Mouse (Mus musculus): ENCODE measurements around the gene Ppp2r3a. TPM values are rescaled to one million over a fixed set of nuclear protein-coding genes. Genes with fewer than 3 reads are reported as not detected.

Ppp2r3a gene
- total RNA-seq (2014; rRNA removed) = 10.6 and 14.3 TPM in 2 replicates
- 2.1 and 2.3 TPM in 2 replicates for polyA plus RNA-seq (2012; rRNA removed)

- 0 out of 2 replicates have a peak, but pooled peaks have one; percentile 17 for TF ChIP-seq POLR2A (IDR thresholded peaks at IDR 0.05; ENCODE audit: extremely low read depth, insufficient read depth, low read length)
- TF ChIP-seq CTCF (IDR thresholded peaks at IDR 0.05; ENCODE audit: low read depth, low read length) = no peak
- H3K9ac ChIP-seq (ENCODE audit: low read depth, low read length) = peak within 1 kb of the TSS; percentile 99
- H3K27ac ChIP-seq (replicated peaks; ENCODE audit: insufficient read depth, low read depth, low read length) = peak within 1 kb of the TSS; percentile 97
- WGBS = 1% methylated on average over 49 of the region's 50 CpGs
- H3K4me3 ChIP-seq (ENCODE audit: insufficient read depth, low read depth, low read length) = peak within 1 kb of the TSS; percentile 95
- no peaks in the 10 kb centered on the region for H3K27me3 ChIP-seq (ENCODE audit: control insufficient read depth, insufficient read depth, low read length)
- no peaks in the 10 kb centered on the region for H3K36me3 ChIP-seq (ENCODE audit: control insufficient read depth, insufficient read depth, low read length)
- peak; percentile 69 for DNase-seq (ENCODE audit: extremely low read depth, low read depth, low spot score)
- peaks cover 7% of the 10 kb centered on the region for H3K4me1 ChIP-seq (ENCODE audit: control insufficient read depth, insufficient read depth, low read length)
- H3K79me2 ChIP-seq (ENCODE audit: control insufficient read depth, insufficient read depth, low read length) = peaks cover 15% of the 10 kb centered on the region; the same call in 1 of the 2 replicates
Observed at GRCm38 (mm10) chr9:101251644-101252337, at the start of gene Ppp2r3a. Ppp2r3a (minus strand) TSS chr9:101251795.

GRCm38 (mm10) chr9:101300441-101300935 is 48.9 kb upstream of the Ppp2r3a start:
- no peak for TF ChIP-seq POLR2A (IDR thresholded peaks at IDR 0.05; ENCODE audit: extremely low read depth, insufficient read depth, low read length)
- no peak for TF ChIP-seq CTCF (IDR thresholded peaks at IDR 0.05; ENCODE audit: low read depth, low read length)
- no peak for DNase-seq (ENCODE audit: extremely low read depth, low read depth, low spot score)
- Histone ChIP-seq H3K4me1 (ENCODE audit: control insufficient read depth, insufficient read depth, low read length) (no peaks in the 10 kb centered on the region), H3K27ac (replicated peaks; ENCODE audit: insufficient read depth, low read depth, low read length) (no peak overlapping the region), H3K36me3 (ENCODE audit: control insufficient read depth, insufficient read depth, low read length) (no peaks in the 10 kb centered on the region), H3K4me3 (ENCODE audit: insufficient read depth, low read depth, low read length) (no peak overlapping the region), H3K79me2 (ENCODE audit: control insufficient read depth, insufficient read depth, low read length) (no peaks in the 10 kb centered on the region), H3K27me3 (ENCODE audit: control insufficient read depth, insufficient read depth, low read length) (no peaks in the 10 kb centered on the region), H3K9ac (ENCODE audit: low read depth, low read length) (no peak overlapping the region)
- WGBS = 89% methylated on average over 4 of the region's 4 CpGs

- Histone ChIP-seq H3K36me3 (ENCODE audit: control insufficient read depth, insufficient read depth, low read length) (no peaks in the 10 kb centered on the region), H3K9ac (ENCODE audit: low read depth, low read length) (no peak overlapping the region), H3K27ac (replicated peaks; ENCODE audit: insufficient read depth, low read depth, low read length) (no peak overlapping the region), H3K27me3 (ENCODE audit: control insufficient read depth, insufficient read depth, low read length) (no peaks in the 10 kb centered on the region), H3K4me3 (ENCODE audit: insufficient read depth, low read depth, low read length) (no peak overlapping the region), H3K79me2 (ENCODE audit: control insufficient read depth, insufficient read depth, low read length) (no peaks in the 10 kb centered on the region), H3K4me1 (ENCODE audit: control insufficient read depth, insufficient read depth, low read length) (no peaks in the 10 kb centered on the region)
- TF ChIP-seq POLR2A (IDR thresholded peaks at IDR 0.05; ENCODE audit: extremely low read depth, insufficient read depth, low read length) (no peak), CTCF (IDR thresholded peaks at IDR 0.05; ENCODE audit: low read depth, low read length) (no peak)
- no peak for DNase-seq (ENCODE audit: extremely low read depth, low read depth, low spot score)
- 87% methylated on average over 19 of the region's 19 CpGs for whole genome bisulfite sequencing
Observed at GRCm38 (mm10) chr9:101291676-101292660, 40.4 kb upstream of the Ppp2r3a start.

DNA sequence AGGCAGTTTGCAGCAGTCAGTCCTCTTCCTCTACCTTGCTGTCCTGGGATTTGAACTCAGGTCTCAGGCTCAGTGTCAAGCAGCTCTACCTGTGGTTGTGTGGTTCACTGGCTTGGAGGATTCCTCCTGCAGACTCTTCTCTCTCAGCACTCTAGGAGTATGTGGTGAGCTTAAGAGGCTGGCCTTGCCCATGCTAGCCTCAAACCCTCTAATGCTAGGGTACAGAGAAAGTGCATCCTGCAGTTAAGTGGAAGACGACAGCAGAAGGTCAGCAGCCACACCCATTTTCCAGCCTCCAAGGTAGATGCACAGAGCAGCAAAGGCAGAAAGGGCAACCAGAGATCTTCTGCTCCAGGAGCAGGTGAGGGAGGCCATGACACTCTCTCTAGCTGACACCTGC is 39.3 kb upstream of the Ppp2r3a start:
- 87% methylated on average over 1 of the region's 1 CpGs for WGBS
- Histone ChIP-seq H3K4me1 (ENCODE audit: control insufficient read depth, insufficient read depth, low read length) (no peaks in the 10 kb centered on the region), H3K27me3 (ENCODE audit: control insufficient read depth, insufficient read depth, low read length) (no peaks in the 10 kb centered on the region), H3K4me3 (ENCODE audit: insufficient read depth, low read depth, low read length) (no peak overlapping the region), H3K9ac (ENCODE audit: low read depth, low read length) (no peak overlapping the region), H3K27ac (replicated peaks; ENCODE audit: insufficient read depth, low read depth, low read length) (no peak overlapping the region), H3K36me3 (ENCODE audit: control insufficient read depth, insufficient read depth, low read length) (no peaks in the 10 kb centered on the region), H3K79me2 (ENCODE audit: control insufficient read depth, insufficient read depth, low read length) (no peaks in the 10 kb centered on the region)
- TF ChIP-seq POLR2A (IDR thresholded peaks at IDR 0.05; ENCODE audit: extremely low read depth, insufficient read depth, low read length) (no peak), CTCF (IDR thresholded peaks at IDR 0.05; ENCODE audit: low read depth, low read length) (no peak)
- DNase-seq (ENCODE audit: extremely low read depth, low read depth, low spot score) = no peak

DNA sequence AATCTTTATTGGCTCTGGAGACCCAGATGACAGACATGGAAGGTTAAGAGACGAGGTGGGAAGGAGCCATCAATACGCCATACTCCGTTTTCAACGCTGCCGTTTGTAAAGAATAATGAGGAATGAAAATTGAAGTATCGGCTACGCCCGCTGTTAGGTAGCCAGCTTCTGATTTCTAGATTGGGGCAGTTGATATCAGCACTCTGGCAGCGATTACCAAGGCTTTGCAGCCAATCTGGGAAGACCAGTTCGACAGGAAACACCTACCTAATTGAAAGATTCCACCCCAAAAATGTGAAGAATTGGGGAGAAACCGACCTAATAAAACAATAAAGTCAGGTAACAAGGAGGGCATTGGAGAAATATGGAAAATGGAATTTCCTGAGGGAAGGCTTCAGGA is 38.2 kb upstream of the Ppp2r3a start:
- Histone ChIP-seq H3K27ac (replicated peaks; ENCODE audit: insufficient read depth, low read depth, low read length) (no peak overlapping the region), H3K27me3 (ENCODE audit: control insufficient read depth, insufficient read depth, low read length) (no peaks in the 10 kb centered on the region), H3K9ac (ENCODE audit: low read depth, low read length) (no peak overlapping the region), H3K36me3 (ENCODE audit: control insufficient read depth, insufficient read depth, low read length) (no peaks in the 10 kb centered on the region), H3K79me2 (ENCODE audit: control insufficient read depth, insufficient read depth, low read length) (no peaks in the 10 kb centered on the region), H3K4me1 (ENCODE audit: control insufficient read depth, insufficient read depth, low read length) (no peaks in the 10 kb centered on the region), H3K4me3 (ENCODE audit: insufficient read depth, low read depth, low read length) (no peak overlapping the region)
- WGBS = 87% methylated on average over 11 of the region's 11 CpGs
- TF ChIP-seq POLR2A (IDR thresholded peaks at IDR 0.05; ENCODE audit: extremely low read depth, insufficient read depth, low read length) (no peak), CTCF (IDR thresholded peaks at IDR 0.05; ENCODE audit: low read depth, low read length) (no peak)
- DNase-seq (ENCODE audit: extremely low read depth, low read depth, low spot score) = no peak

Measured in liver, adult 2 months (tissue).